Mouse (Mus musculus): ENCODE measurements around the gene Spats1. TPM values are rescaled to one million over a fixed set of nuclear protein-coding genes. Genes with fewer than 3 reads are reported as not detected.

The Spats1 gene
- polyA plus RNA-seq, 1 experiment from 2014 or later = 0.83 TPM

- ATAC-seq (ENCODE audit: insufficient number of reproducible peaks, insufficient read depth, low FRiP score, low TSS enrichment, low read depth) = no peak
- Histone ChIP-seq H3K4me1 (replicated peaks) (peaks cover 18% of the 10 kb centered on the region), H3K27ac (no peak overlapping the region), H3K36me3 (peaks cover 66% of the 10 kb centered on the region), H3K4me2 (no peak overlapping the region), H3K9me3 (no peaks in the 10 kb centered on the region), H3K4me3 (replicated peaks) (no peak overlapping the region), H3K27me3 (no peaks in the 10 kb centered on the region), H3K9ac (replicated peaks) (no peak overlapping the region)
- 87% methylated on average over 5 of the region's 5 CpGs for WGBS
These were observed 73.9 kb downstream of the Spats1 start for GRCm38 (mm10) chr17:45401126-45401905.

- Histone ChIP-seq H3K4me1 (replicated peaks) (peaks cover 17% of the 10 kb centered on the region), H3K4me3 (replicated peaks) (no peak overlapping the region), H3K36me3 (peaks cover 57% of the 10 kb centered on the region), H3K27ac (no peak overlapping the region), H3K27me3 (no peaks in the 10 kb centered on the region), H3K4me2 (no peak overlapping the region), H3K9ac (replicated peaks) (no peak overlapping the region), H3K9me3 (no peaks in the 10 kb centered on the region)
- WGBS = 91% methylated on average over 2 of the region's 2 CpGs
- no peak for ATAC-seq (ENCODE audit: insufficient number of reproducible peaks, insufficient read depth, low FRiP score, low TSS enrichment, low read depth)
These were observed 77.2 kb downstream of the Spats1 start for GRCm38 (mm10) chr17:45398021-45398420.

- no peaks in the 10 kb centered on the region for H3K27me3 ChIP-seq
- no peak for ATAC-seq (ENCODE audit: insufficient number of reproducible peaks, insufficient read depth, low FRiP score, low TSS enrichment, low read depth)
- no peak overlapping the region for H3K27ac ChIP-seq
- 76% methylated on average over 3 of the region's 3 CpGs for WGBS
- peaks cover 13% of the 10 kb centered on the region; the same call in 1 of the 2 replicates for H3K4me1 ChIP-seq (replicated peaks)
- peaks cover 58% of the 10 kb centered on the region for H3K36me3 ChIP-seq
- H3K9ac ChIP-seq (replicated peaks) = no peak overlapping the region
- H3K9me3 ChIP-seq = no peaks in the 10 kb centered on the region
- H3K4me2 ChIP-seq = no peak overlapping the region
- H3K4me3 ChIP-seq (replicated peaks) = no peak overlapping the region
These were observed 77.7 kb downstream of the Spats1 start for GRCm38 (mm10) chr17:45397541-45397940.

GRCm38 (mm10) chr17:45394612-45395011, 80.6 kb downstream of the Spats1 start:
- H3K9me3 ChIP-seq = no peaks in the 10 kb centered on the region
- H3K36me3 ChIP-seq = peaks cover 69% of the 10 kb centered on the region
- H3K4me1 ChIP-seq (replicated peaks) = peaks cover under 1% of the 10 kb centered on the region; the same call in 1 of the 2 replicates
- no peak overlapping the region for H3K9ac ChIP-seq (replicated peaks)
- no peaks in the 10 kb centered on the region for H3K27me3 ChIP-seq
- no peak for ATAC-seq (ENCODE audit: insufficient number of reproducible peaks, insufficient read depth, low FRiP score, low TSS enrichment, low read depth)
- H3K4me2 ChIP-seq = no peak overlapping the region
- no peak overlapping the region for H3K27ac ChIP-seq
- no peak overlapping the region for H3K4me3 ChIP-seq (replicated peaks)
- 74% methylated on average over 9 of the region's 9 CpGs for WGBS

- Histone ChIP-seq H3K27me3 (no peaks in the 10 kb centered on the region), H3K36me3 (peaks cover 67% of the 10 kb centered on the region), H3K9ac (replicated peaks) (no peak overlapping the region), H3K4me2 (no peak overlapping the region), H3K27ac (no peak overlapping the region), H3K4me3 (replicated peaks) (no peak overlapping the region), H3K4me1 (replicated peaks) (no peaks in the 10 kb centered on the region), H3K9me3 (no peaks in the 10 kb centered on the region)
- ATAC-seq (ENCODE audit: insufficient number of reproducible peaks, insufficient read depth, low FRiP score, low TSS enrichment, low read depth) = no peak
- 85% methylated on average over 3 of the region's 3 CpGs for WGBS
These were observed 81.5 kb downstream of the Spats1 start for GRCm38 (mm10) chr17:45393765-45394164.

Other genes with a start within 250 kb of the Spats1 start
- gene Cdc5l, start 41.7 kb downstream of the Spats1 start, polyA plus RNA-seq (2016; fragmentation: Nextera tagmentation; extraction: Ambion mirVana) = 79.2 and 79.8 TPM in 2 replicates
- 25.0 and 27.7 TPM in 2 replicates for gene Aars2, start 31.4 kb upstream of the Spats1 start, polyA plus RNA-seq (2016; fragmentation: Nextera tagmentation; extraction: Ambion mirVana)
- gene Tcte1, start 48.0 kb upstream of the Spats1 start, polyA plus RNA-seq (2016; fragmentation: Nextera tagmentation; extraction: Ambion mirVana) = 0.91 and 1.3 TPM in 2 replicates
- 7.7 and 9.7 TPM in 2 replicates for gene Tmem151b, start 74.3 kb upstream of the Spats1 start, polyA plus RNA-seq (2016; fragmentation: Nextera tagmentation; extraction: Ambion mirVana)
- 6.5 and 6.6 TPM in 2 replicates for gene Nfkbie, start 80.3 kb upstream of the Spats1 start, polyA plus RNA-seq (2016; fragmentation: Nextera tagmentation; extraction: Ambion mirVana)
- gene Slc35b2, start 88.5 kb upstream of the Spats1 start, polyA plus RNA-seq (2016; fragmentation: Nextera tagmentation; extraction: Ambion mirVana) = 96.9 and 106 TPM in 2 replicates
- gene Hsp90ab1, start 97.9 kb upstream of the Spats1 start, polyA plus RNA-seq (2016; fragmentation: Nextera tagmentation; extraction: Ambion mirVana) = 1,474 and 1,563 TPM in 2 replicates
- gene Slc29a1, start 124.2 kb upstream of the Spats1 start, polyA plus RNA-seq (2016; fragmentation: Nextera tagmentation; extraction: Ambion mirVana) = 55.4 and 58.7 TPM in 2 replicates
- 15.8 and 16.4 TPM in 2 replicates for gene Mymx, start 126.7 kb upstream of the Spats1 start, polyA plus RNA-seq (2016; fragmentation: Nextera tagmentation; extraction: Ambion mirVana)
- gene Capn11, start 183.9 kb upstream of the Spats1 start, polyA plus RNA-seq (2016; fragmentation: Nextera tagmentation; extraction: Ambion mirVana) = 0.65 and 0.83 TPM in 2 replicates
- gene Mrpl14, start 210.9 kb upstream of the Spats1 start, polyA plus RNA-seq (2016; fragmentation: Nextera tagmentation; extraction: Ambion mirVana) = 143 and 153 TPM in 2 replicates
- gene Tmem63b, start 211.5 kb upstream of the Spats1 start, polyA plus RNA-seq (2016; fragmentation: Nextera tagmentation; extraction: Ambion mirVana) = 34.1 and 35.8 TPM in 2 replicates